Mouse (Mus musculus): Measurements from ENCODE around the gene Pax2. TPM values are rescaled to one million over a fixed set of nuclear protein-coding genes. Genes with fewer than 3 reads are reported as not detected.

Pax2 gene
- polyA plus RNA-seq, 2 experiments = not detected

- H3K36me3 ChIP-seq (replicated peaks; ENCODE audit: control insufficient read depth, insufficient read depth, low read depth) = no peaks in the 10 kb centered on the region
- ATAC-seq (ENCODE audit: insufficient read depth) (no peak), DNase-seq (ENCODE audit: low read depth in 3 of 3, low spot score in 3 of 3) (no peak)
- no peak overlapping the region for H3K9ac ChIP-seq (replicated peaks)
- no peaks in the 10 kb centered on the region for H3K9me3 ChIP-seq (ENCODE audit: control insufficient read depth, low read length)
- TF ChIP-seq CTCF (IDR thresholded peaks at IDR 0.05; ENCODE audit: low read depth) (no peak), EP300 (IDR thresholded peaks at IDR 0.05; ENCODE audit: low read depth) (no peak)
- H3K4me3 ChIP-seq (ENCODE audit: insufficient read depth in 1 of 2, low read depth in 2 of 2, low read length in 2 of 2) = no peak overlapping the region
- under 1% methylated on average over 26 of the region's 29 CpGs for WGBS (ENCODE audit: insufficient replicate concordance)
- H3K27me3 ChIP-seq (ENCODE audit: control insufficient read depth, insufficient read depth, low read length) = peaks cover 49% of the 10 kb centered on the region
- H3K4me1 ChIP-seq (replicated peaks; ENCODE audit: control insufficient read depth in 2 of 2, insufficient read depth in 2 of 2, low read length in 1 of 2) = no peaks in the 10 kb centered on the region
- no peak overlapping the region for H3K27ac ChIP-seq
- peak overlapping the region; percentile 11; the same call in 1 of the 2 replicates for H3K4me2 ChIP-seq (ENCODE audit: low read depth)
These were observed 35.7 kb upstream of the Pax2 start for GRCm38 (mm10) chr19:44720194-44720521.

DNA sequence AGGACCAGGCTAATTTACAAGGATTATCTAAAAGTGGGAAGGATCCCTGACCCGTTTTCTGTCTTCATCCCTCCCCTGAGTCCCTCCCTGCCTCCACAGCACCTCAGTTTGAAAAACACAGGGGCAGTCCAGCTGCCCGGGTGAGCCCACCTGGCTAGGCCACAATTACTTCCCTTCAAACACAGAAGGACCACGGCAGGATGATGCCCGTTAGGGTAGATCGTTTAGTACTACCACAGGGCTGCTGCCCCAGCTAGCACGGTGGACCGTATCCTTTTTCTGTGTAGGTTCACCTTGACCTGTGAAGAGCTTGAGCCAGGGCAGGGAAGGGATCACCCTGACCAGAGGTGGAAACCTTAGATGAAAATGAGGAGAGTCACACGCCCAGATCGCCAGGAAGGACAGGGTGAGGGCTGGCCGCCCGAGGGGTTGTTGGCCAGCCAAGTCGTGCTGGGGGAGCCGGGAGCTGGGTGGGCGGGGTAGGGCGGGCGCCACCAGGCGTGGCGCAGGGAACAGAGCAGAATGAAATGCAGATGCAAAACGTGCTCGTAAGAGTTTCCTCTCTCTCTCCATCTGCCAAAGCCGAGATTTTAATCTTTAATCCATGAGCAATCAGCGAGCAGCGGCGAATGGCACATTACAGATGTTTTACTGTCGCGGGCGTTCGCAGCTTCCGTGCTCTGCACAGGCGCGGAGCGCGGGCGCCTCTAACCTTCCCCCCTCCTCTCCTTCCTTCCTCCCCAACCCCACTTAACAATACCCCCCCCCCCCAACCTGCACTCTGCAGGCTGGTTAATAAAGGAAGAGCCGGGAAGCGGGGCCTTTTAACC, 32.0 kb upstream of the Pax2 start:
- Histone ChIP-seq H3K4me1 (replicated peaks; ENCODE audit: control insufficient read depth in 2 of 2, insufficient read depth in 2 of 2, low read length in 1 of 2) (no peaks in the 10 kb centered on the region), H3K36me3 (replicated peaks; ENCODE audit: control insufficient read depth, insufficient read depth, low read depth) (no peaks in the 10 kb centered on the region), H3K9ac (replicated peaks) (no peak overlapping the region), H3K9me3 (ENCODE audit: control insufficient read depth, low read length) (no peaks in the 10 kb centered on the region), H3K4me2 (ENCODE audit: low read depth) (no peak overlapping the region; the same call in 1 of the 2 replicates), H3K27me3 (ENCODE audit: control insufficient read depth, insufficient read depth, low read length) (peaks cover 75% of the 10 kb centered on the region), H3K4me3 (ENCODE audit: insufficient read depth in 1 of 2, low read depth in 2 of 2, low read length in 2 of 2) (no peak overlapping the region), H3K27ac (no peak overlapping the region)
- WGBS (ENCODE audit: insufficient replicate concordance) = 2% methylated on average over 36 of the region's 36 CpGs
- no peak for TF ChIP-seq EP300 (IDR thresholded peaks at IDR 0.05; ENCODE audit: low read depth)
- no peak for TF ChIP-seq CTCF (IDR thresholded peaks at IDR 0.05; ENCODE audit: low read depth)
- DNase-seq (ENCODE audit: low read depth in 3 of 3, low spot score in 3 of 3) = no peak
- no peak for ATAC-seq (ENCODE audit: insufficient read depth)

- Histone ChIP-seq H3K4me3 (ENCODE audit: insufficient read depth in 1 of 2, low read depth in 2 of 2, low read length in 2 of 2) (peak overlapping the region; percentile 23 to 45; a peak in 3 of 4 replicates), H3K36me3 (replicated peaks; ENCODE audit: control insufficient read depth, insufficient read depth, low read depth) (no peaks in the 10 kb centered on the region), H3K9ac (replicated peaks) (no peak overlapping the region), H3K27me3 (ENCODE audit: control insufficient read depth, insufficient read depth, low read length) (peaks cover 53% of the 10 kb centered on the region), H3K27ac (no peak overlapping the region), H3K4me2 (ENCODE audit: low read depth) (peak overlapping the region; percentile 45), H3K9me3 (ENCODE audit: control insufficient read depth, low read length) (no peaks in the 10 kb centered on the region), H3K4me1 (replicated peaks; ENCODE audit: control insufficient read depth in 2 of 2, insufficient read depth in 2 of 2, low read length in 1 of 2) (no peaks in the 10 kb centered on the region)
- WGBS (ENCODE audit: insufficient replicate concordance) = 1% methylated on average over 52 of the region's 55 CpGs
- ATAC-seq (ENCODE audit: insufficient read depth) (no peak), DNase-seq (ENCODE audit: low read depth in 3 of 3, low spot score in 3 of 3) (no peak)
- TF ChIP-seq EP300 (IDR thresholded peaks at IDR 0.05; ENCODE audit: low read depth) = no peak
- TF ChIP-seq CTCF (IDR thresholded peaks at IDR 0.05; ENCODE audit: low read depth) = no peak
These were observed 29.7 kb upstream of the Pax2 start for GRCm38 (mm10) chr19:44725951-44726791.

DNA sequence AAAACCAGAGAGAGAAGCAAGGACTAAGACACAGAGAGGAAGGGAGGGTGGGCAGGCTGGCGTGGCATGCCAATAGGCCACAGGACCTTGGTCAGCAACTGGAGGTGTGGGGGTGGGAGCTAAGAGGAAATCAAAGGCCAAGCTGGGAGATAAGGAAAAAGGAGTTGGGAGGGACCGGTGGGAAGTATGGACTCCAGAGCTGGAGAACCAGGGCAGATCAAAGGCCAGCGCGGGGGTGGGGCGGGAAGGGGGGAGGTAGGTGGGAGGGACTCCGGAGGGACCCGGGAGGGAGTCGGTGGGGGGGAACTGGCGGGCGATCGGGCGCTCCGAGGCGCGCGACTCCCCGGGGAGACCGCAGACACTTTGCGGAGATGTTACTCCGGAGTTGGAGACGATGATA, 21.7 kb upstream of the Pax2 start:
- no peaks in the 10 kb centered on the region for H3K4me1 ChIP-seq (replicated peaks; ENCODE audit: control insufficient read depth in 2 of 2, insufficient read depth in 2 of 2, low read length in 1 of 2)
- H3K36me3 ChIP-seq (replicated peaks; ENCODE audit: control insufficient read depth, insufficient read depth, low read depth) = no peaks in the 10 kb centered on the region
- H3K4me2 ChIP-seq (ENCODE audit: low read depth) = no peak overlapping the region
- 4% methylated on average over 21 of the region's 21 CpGs for WGBS (ENCODE audit: insufficient replicate concordance)
- H3K27me3 ChIP-seq (ENCODE audit: control insufficient read depth, insufficient read depth, low read length) = peaks cover 48% of the 10 kb centered on the region
- no peak overlapping the region for H3K4me3 ChIP-seq (ENCODE audit: insufficient read depth in 1 of 2, low read depth in 2 of 2, low read length in 2 of 2)
- no peak overlapping the region for H3K9ac ChIP-seq (replicated peaks)
- H3K9me3 ChIP-seq (ENCODE audit: control insufficient read depth, low read length) = no peaks in the 10 kb centered on the region
- ATAC-seq (ENCODE audit: insufficient read depth) (no peak), DNase-seq (ENCODE audit: low read depth in 3 of 3, low spot score in 3 of 3) (no peak)
- no peak overlapping the region for H3K27ac ChIP-seq
- TF ChIP-seq EP300 (IDR thresholded peaks at IDR 0.05; ENCODE audit: low read depth) (no peak), CTCF (IDR thresholded peaks at IDR 0.05; ENCODE audit: low read depth) (no peak)

DNA sequence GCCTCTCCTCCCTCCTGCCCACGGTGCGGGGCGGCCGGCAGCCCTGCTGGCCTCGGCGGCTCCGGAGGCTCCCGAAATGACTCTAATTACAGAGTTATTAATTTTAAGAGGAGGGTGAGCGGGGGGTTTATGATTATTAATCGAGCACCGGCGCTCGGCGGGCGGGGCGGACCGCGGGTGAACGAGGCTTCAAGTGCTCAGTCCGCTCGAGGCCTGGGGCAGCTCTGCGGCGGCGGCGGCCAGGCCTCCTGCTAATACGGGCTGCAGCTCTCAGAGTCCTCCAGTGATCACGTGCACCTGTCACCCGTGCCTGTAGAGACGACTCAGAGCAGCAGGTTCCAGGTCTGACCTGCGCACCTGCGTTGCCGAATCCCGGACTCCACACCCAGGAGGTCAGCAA, 21.2 kb upstream of the Pax2 start:
- no peak for DNase-seq (ENCODE audit: low read depth in 3 of 3, low spot score in 3 of 3)
- TF ChIP-seq EP300 (IDR thresholded peaks at IDR 0.05; ENCODE audit: low read depth) (no peak), CTCF (IDR thresholded peaks at IDR 0.05; ENCODE audit: low read depth) (no peak)
- Histone ChIP-seq H3K4me2 (ENCODE audit: low read depth) (no peak overlapping the region), H3K27me3 (ENCODE audit: control insufficient read depth, insufficient read depth, low read length) (peaks cover 52% of the 10 kb centered on the region), H3K9ac (replicated peaks) (no peak overlapping the region), H3K36me3 (replicated peaks; ENCODE audit: control insufficient read depth, insufficient read depth, low read depth) (no peaks in the 10 kb centered on the region), H3K9me3 (ENCODE audit: control insufficient read depth, low read length) (no peaks in the 10 kb centered on the region), H3K4me3 (ENCODE audit: insufficient read depth in 1 of 2, low read depth in 2 of 2, low read length in 2 of 2) (no peak overlapping the region), H3K27ac (no peak overlapping the region), H3K4me1 (replicated peaks; ENCODE audit: control insufficient read depth in 2 of 2, insufficient read depth in 2 of 2, low read length in 1 of 2) (no peaks in the 10 kb centered on the region)
- WGBS (ENCODE audit: insufficient replicate concordance) = 2% methylated on average over 33 of the region's 33 CpGs
- no peak for ATAC-seq (ENCODE audit: insufficient read depth)
